Comparison of ENCODE assay signal across 8 mouse cellular contexts in genomic region chr19:3906326-3906725, GRCm38 (mm10). TPM values are rescaled to one million over a fixed set of nuclear protein-coding genes. Genes with fewer than 3 reads are reported as not detected.
DNase-seq lines count a peak whose midpoint lies in the region; ATAC-seq lines count a peak whose summit lies in the region.

No protein-coding gene starts in this region.

- DNase-seq in heart, postnatal 14 days = no peak
- DNase-seq in CD4-positive helper T cell, adult 2 months (ENCODE audit: low read depth, low spot score) = peak; percentile 46
- no peak for DNase-seq in cerebellum, postnatal 36 days
- no peak for DNase-seq in adrenal gland, adult 8-10 months

- H3K36me3 ChIP-seq in heart, embryonic 11.5 days (ENCODE audit: control insufficient read depth, insufficient read depth, low read length) = 0 out of 2 replicates have a peak, but pooled peaks cover 11% of the 10 kb centered on the region
- H3K36me3 ChIP-seq in heart, embryonic 16.5 days (ENCODE audit: control insufficient read depth, insufficient read depth) = peaks cover 34% of the 10 kb centered on the region
- H3K36me3 ChIP-seq in megakaryocyte, embryonic 14.5 days (replicated peaks; ENCODE audit: low read length) = peaks cover 72% of the 10 kb centered on the region

- ATAC-seq in heart, embryonic 11.5 days (replicated peaks; ENCODE audit: insufficient number of reproducible peaks, low FRiP score, low TSS enrichment) = 0 out of 2 replicates have a peak, but pooled peaks have one; percentile 15
- ATAC-seq in heart, embryonic 16.5 days (replicated peaks; ENCODE audit: extremely low read depth, insufficient read depth, low FRiP score) = 0 out of 2 replicates have a peak, but pooled peaks have one; percentile 4
- no peak for ATAC-seq in monocyte, adult 5-6 weeks (replicated peaks; ENCODE audit: insufficient number of reproducible peaks, low FRiP score, low TSS enrichment, poor library complexity, severe bottlenecking)

- no peaks in the 10 kb centered on the region for H3K27me3 ChIP-seq in heart, embryonic 11.5 days (ENCODE audit: control insufficient read depth, insufficient read depth, low read length)
- no peaks in the 10 kb centered on the region for H3K27me3 ChIP-seq in heart, embryonic 16.5 days (ENCODE audit: control insufficient read depth, insufficient read depth, low read length)
- H3K27me3 ChIP-seq in megakaryocyte, embryonic 14.5 days (replicated peaks) = no peaks in the 10 kb centered on the region

- H3K9ac ChIP-seq in heart, embryonic 11.5 days (ENCODE audit: low read depth, low read length) = peak overlapping the region; percentile 72
- H3K9ac ChIP-seq in heart, embryonic 16.5 days (ENCODE audit: low read length) = peak overlapping the region; percentile 81

- peaks cover 23% of the 10 kb centered on the region for H3K4me1 ChIP-seq in heart, embryonic 11.5 days (ENCODE audit: control insufficient read depth, insufficient read depth, low read length)
- H3K4me1 ChIP-seq in heart, embryonic 16.5 days (ENCODE audit: control insufficient read depth, insufficient read depth, low read length) = peaks cover 18% of the 10 kb centered on the region
- peaks cover 86% of the 10 kb centered on the region for H3K4me1 ChIP-seq in megakaryocyte, embryonic 14.5 days

- peak overlapping the region; percentile 60 for H3K4me3 ChIP-seq in heart, embryonic 11.5 days (ENCODE audit: low read depth, low read length)
- peak overlapping the region; percentile 73 for H3K4me3 ChIP-seq in heart, embryonic 16.5 days (ENCODE audit: low read length)
- H3K4me3 ChIP-seq in megakaryocyte, embryonic 14.5 days (replicated peaks) = peak overlapping the region; percentile 96

- 23% methylated on average over 10 of the region's 10 CpGs for WGBS in heart, embryonic 11.5 days (ENCODE audit: insufficient replicate concordance)
- 21% methylated on average over 10 of the region's 10 CpGs for WGBS in heart, embryonic 16.5 days

- H3K27ac ChIP-seq in heart, embryonic 11.5 days (ENCODE audit: low read depth, low read length) = peak overlapping the region; percentile 80; the same call in 1 of the 2 replicates
- H3K27ac ChIP-seq in heart, embryonic 16.5 days (ENCODE audit: low read length) = peak overlapping the region; percentile 82

- intact Hi-C loops in heart, postnatal 14 days (cut with DNase I) = no loop called here

- peak overlapping the region; percentile 90 for H3K4me2 ChIP-seq in heart, embryonic 11.5 days
- peak overlapping the region; percentile 86 for H3K4me2 ChIP-seq in heart, embryonic 16.5 days (ENCODE audit: low read depth, low read length)

- H3K9me3 ChIP-seq in heart, embryonic 11.5 days (replicated peaks; ENCODE audit: control insufficient read depth, low read length) = no peaks in the 10 kb centered on the region
- H3K9me3 ChIP-seq in heart, embryonic 16.5 days (replicated peaks; ENCODE audit: control insufficient read depth, low read length) = no peaks in the 10 kb centered on the region
- no peaks in the 10 kb centered on the region for H3K9me3 ChIP-seq in megakaryocyte, embryonic 14.5 days

RNA-seq across cellular contexts. Expression of gene Tcirg1, which starts 0.6 kb away (rescaled TPM):
- polyA plus RNA-seq in heart, embryonic 11.5 days (2014; fragmentation: Nextera tagmentation; extraction: Ambion mirVana) = 16.2 and 18.7 TPM in 2 replicates
- 10 to 100 TPM; 16.0 to 20.4 TPM for total RNA-seq in heart, postnatal 14 days (2021)
- polyA plus RNA-seq in heart, embryonic 16.5 days (2015; fragmentation: Nextera tagmentation; extraction: Ambion mirVana) = 31.0 and 32.3 TPM in 2 replicates
- polyA plus RNA-seq in megakaryocyte, embryonic 14.5 days (2012; ENCODE audit: insufficient read depth, low replicate concordance) = 39.3 and 78.0 TPM in 2 replicates
- 181 to 259 TPM (median 252 TPM) in 3 replicates for total RNA-seq in monocyte, adult 5-6 weeks (2017)
- total RNA-seq in adrenal gland, adult 8-10 months (2022) = 100 to 1,000 TPM in 2 of 4 experiments, 10 to 100 TPM in 2; 55.6 to 133 (median 95.0) TPM

RNA-seq across cellular contexts. Expression of gene Ndufs8, which starts 6.2 kb away (rescaled TPM):
- polyA plus RNA-seq in heart, embryonic 11.5 days (2014; fragmentation: Nextera tagmentation; extraction: Ambion mirVana) = 364 and 376 TPM in 2 replicates
- 100 to 1,000 TPM; 438 to 441 TPM for total RNA-seq in heart, postnatal 14 days (2021)
- polyA plus RNA-seq in heart, embryonic 16.5 days (2015; fragmentation: Nextera tagmentation; extraction: Ambion mirVana) = 466 and 487 TPM in 2 replicates
- polyA plus RNA-seq in megakaryocyte, embryonic 14.5 days (2012; ENCODE audit: insufficient read depth, low replicate concordance) = 38.8 and 142 TPM in 2 replicates
- total RNA-seq in monocyte, adult 5-6 weeks (2017) = 27.2 to 46.8 TPM (median 33.1 TPM) in 3 replicates
- 100 to 1,000 TPM; 241 to 358 (median 291) TPM for total RNA-seq in adrenal gland, adult 8-10 months (2022)

RNA-seq across cellular contexts. Expression of gene Aldh3b1, which starts 23.3 kb away (rescaled TPM):
- 2.3 and 2.4 TPM in 2 replicates for polyA plus RNA-seq in heart, embryonic 11.5 days (2014; fragmentation: Nextera tagmentation; extraction: Ambion mirVana)
- 1 to 10 TPM; 2.6 to 3.2 TPM for total RNA-seq in heart, postnatal 14 days (2021)
- 2.6 and 3.7 TPM in 2 replicates for polyA plus RNA-seq in heart, embryonic 16.5 days (2015; fragmentation: Nextera tagmentation; extraction: Ambion mirVana)
- 2.8 TPM in 1 of 2 replicates, not detected in the other for polyA plus RNA-seq in megakaryocyte, embryonic 14.5 days (2012; ENCODE audit: insufficient read depth, low replicate concordance)
- total RNA-seq in monocyte, adult 5-6 weeks (2017) = 54.5 to 74.4 TPM (median 57.2 TPM) in 3 replicates
- 100 to 1,000 TPM in 2 of 4 experiments, 10 to 100 TPM in 2; 35.5 to 262 (median 145) TPM for total RNA-seq in adrenal gland, adult 8-10 months (2022)

RNA-seq across cellular contexts. Expression of gene Unc93b1, which starts 28.7 kb away (rescaled TPM):
- polyA plus RNA-seq in heart, embryonic 11.5 days (2014; fragmentation: Nextera tagmentation; extraction: Ambion mirVana) = 4.5 and 6.2 TPM in 2 replicates
- total RNA-seq in heart, postnatal 14 days (2021) = 10 to 100 TPM; 21.7 to 21.9 TPM
- 19.8 TPM in 2 replicates for polyA plus RNA-seq in heart, embryonic 16.5 days (2015; fragmentation: Nextera tagmentation; extraction: Ambion mirVana)
- 30.5 and 188 TPM in 2 replicates for polyA plus RNA-seq in megakaryocyte, embryonic 14.5 days (2012; ENCODE audit: insufficient read depth, low replicate concordance)
- total RNA-seq in monocyte, adult 5-6 weeks (2017) = 243 to 349 TPM (median 322 TPM) in 3 replicates
- 10 to 100 TPM; 69.4 to 85.5 (median 71.5) TPM for total RNA-seq in adrenal gland, adult 8-10 months (2022)

RNA-seq across cellular contexts. Expression of gene Aldh3b3, which starts 52.1 kb away (rescaled TPM):
- polyA plus RNA-seq in heart, embryonic 11.5 days (2014; fragmentation: Nextera tagmentation; extraction: Ambion mirVana) = not detected in 2 replicates
- under 1 TPM; 0.12 to 0.31 TPM for total RNA-seq in heart, postnatal 14 days (2021)
- not detected in 2 replicates for polyA plus RNA-seq in heart, embryonic 16.5 days (2015; fragmentation: Nextera tagmentation; extraction: Ambion mirVana)
- polyA plus RNA-seq in megakaryocyte, embryonic 14.5 days (2012; ENCODE audit: insufficient read depth, low replicate concordance) = 0.04 TPM in 1 of 2 replicates, not detected in the other
- total RNA-seq in monocyte, adult 5-6 weeks (2017) = not detected in 3 replicates
- total RNA-seq in adrenal gland, adult 8-10 months (2022) = 1 to 10 TPM in 2 of 4 experiments, under 1 TPM in 2; 0.11 to 1.5 (median 0.88) TPM

Comparison
In these comparisons a context has a peak if more than half of its experiments do, and no peak if none do; other contexts are left out.
1. RNA of gene Aldh3b1, which starts 23.3 kb away (total RNA-seq): 35.5 to 262 TPM in adrenal gland, adult 8-10 months and 54.5 to 74.4 TPM in monocyte, adult 5-6 weeks; 2.6 to 3.2 TPM in heart, postnatal 14 days; every median in the first group is over 4 times any median in the second.
2. Peak in every context shown above with its lines, with median percentiles within 50 percentile points of each other: H3K4me3 ChIP-seq.